ENCODE assay signal across 8 mouse cellular contexts in the genomic region with DNA sequence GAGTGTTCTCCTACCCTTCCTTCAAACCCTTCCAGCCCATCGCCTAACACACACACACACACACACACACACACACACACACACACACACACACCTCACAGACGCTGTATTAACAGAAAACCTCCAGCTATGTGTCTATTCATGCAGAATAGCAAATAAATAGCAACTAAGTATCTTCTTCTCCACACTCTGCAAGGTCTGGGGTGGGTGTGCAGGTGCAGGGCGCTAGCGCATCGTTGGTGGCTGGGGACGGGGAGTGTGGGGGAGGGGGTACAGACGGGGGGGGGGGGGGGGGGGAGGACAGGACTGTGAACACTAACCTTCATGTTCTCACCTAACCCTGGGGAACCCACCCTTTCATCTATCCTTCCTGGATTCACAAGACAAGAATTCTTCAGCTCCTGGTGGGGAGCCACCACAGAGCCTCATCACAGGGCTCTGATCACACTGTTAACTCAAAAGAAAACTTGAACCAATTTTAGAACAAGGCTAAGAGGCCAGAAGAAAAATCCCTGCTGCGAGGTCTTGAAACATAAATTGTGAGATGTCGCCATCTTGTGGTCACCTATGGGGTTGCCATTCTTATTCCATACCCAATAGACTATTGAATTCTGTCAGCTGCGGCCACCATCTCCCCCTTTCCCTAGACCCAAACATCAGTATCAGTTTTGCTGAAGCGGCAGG.
A peak's percentile ranks its signal among the peaks of the same experiment; 100 is the strongest.
DNase-seq lines count a peak whose midpoint lies in the region; ATAC-seq and TF ChIP-seq lines count a peak whose summit lies in the region.

No protein-coding gene starts in this region.

- peaks cover 4% of the 10 kb centered on the region for H3K4me1 ChIP-seq in heart, embryonic 12.5 days (replicated peaks)
- H3K4me1 ChIP-seq in liver, postnatal 0 days (ENCODE audit: insufficient read depth) = no peaks in the 10 kb centered on the region

- 0 out of 2 replicates have a peak overlapping the region, but pooled peaks have one; percentile 28 for H3K9ac ChIP-seq in heart, embryonic 12.5 days
- H3K9ac ChIP-seq in liver, postnatal 0 days (replicated peaks) = no peak overlapping the region

- H3K27me3 ChIP-seq in heart, embryonic 12.5 days (replicated peaks) = no peaks in the 10 kb centered on the region
- no peaks in the 10 kb centered on the region for H3K27me3 ChIP-seq in liver, postnatal 0 days (ENCODE audit: insufficient read depth, low read length)

- H3K4me2 ChIP-seq in heart, embryonic 12.5 days = peak overlapping the region; percentile 39
- H3K4me2 ChIP-seq in liver, postnatal 0 days (ENCODE audit: low read depth, low read length) = no peak overlapping the region

- ATAC-seq in heart, embryonic 12.5 days (ENCODE audit: insufficient number of reproducible peaks, low FRiP score) = 0 out of 2 replicates have a peak, but pooled peaks have one; percentile 39
- no peak for ATAC-seq in liver, postnatal 0 days

- no peak for TF ChIP-seq EP300 in liver, postnatal 0 days (IDR thresholded peaks at IDR 0.05; ENCODE audit: low read depth)

- peak; percentile 20 to 50 for DNase-seq in CD8-positive naive resting alpha-beta T cell, adult 2 months (ENCODE audit: low read depth in 2 of 2, low spot score in 2 of 2)
- DNase-seq in adrenal gland, adult 2 months = peak; percentile 33
- DNase-seq in embryo, embryonic 11 days = peak; percentile 80
- peak; percentile 80 for DNase-seq in kidney, postnatal 10 days
- peak; percentile 50 for DNase-seq in liver, postnatal 0 days
- DNase-seq in ovary, postnatal 14 days (ENCODE audit: low spot score) = peak; percentile 47
- DNase-seq in thymus, postnatal 4 days = peak; percentile 71

- TF ChIP-seq CTCF in liver, postnatal 0 days (IDR thresholded peaks at IDR 0.05; ENCODE audit: low read depth) = peak; percentile 75

- WGBS in heart, embryonic 12.5 days = 28% methylated on average over 7 of the region's 11 CpGs
- WGBS in liver, postnatal 0 days (ENCODE audit: insufficient replicate concordance) = 36% methylated on average over 8 of the region's 11 CpGs

- H3K27ac ChIP-seq in heart, embryonic 12.5 days (ENCODE audit: poor library complexity, severe bottlenecking) = no peak overlapping the region
- no peak overlapping the region for H3K27ac ChIP-seq in liver, postnatal 0 days (ENCODE audit: low read depth)

- no peak overlapping the region for H3K4me3 ChIP-seq in heart, embryonic 12.5 days
- H3K4me3 ChIP-seq in liver, postnatal 0 days (ENCODE audit: low read depth, low read length) = no peak overlapping the region

- no peaks in the 10 kb centered on the region; the same call in 1 of the 2 replicates for H3K9me3 ChIP-seq in heart, embryonic 12.5 days (replicated peaks)
- no peaks in the 10 kb centered on the region for H3K9me3 ChIP-seq in liver, postnatal 0 days (ENCODE audit: low read length)

- no peaks in the 10 kb centered on the region for H3K36me3 ChIP-seq in heart, embryonic 12.5 days
- H3K36me3 ChIP-seq in liver, postnatal 0 days (replicated peaks; ENCODE audit: insufficient read depth, low read length) = no peaks in the 10 kb centered on the region
